Mouse (Mus musculus): Measurements from ENCODE around the gene Khdc4. TPM values are rescaled to one million over a fixed set of nuclear protein-coding genes. Genes with fewer than 3 reads are reported as not detected.

The Khdc4 gene
- total and polyA plus RNA-seq, 3 experiments: 35.2 to 56.6 (median 53.6) TPM

GRCm38 (mm10) chr3:88758045-88758500, 72.5 kb downstream of the Khdc4 start:
- Histone ChIP-seq H3K9me3 (replicated peaks; ENCODE audit: low read length) (no peaks in the 10 kb centered on the region), H3K4me1 (ENCODE audit: control insufficient read depth in 1 of 2, insufficient read depth in 2 of 2) (peaks cover 13 to 26% of the 10 kb centered on the region in 2 experiments), H3K4me2 (ENCODE audit: insufficient read depth, low read depth, poor library complexity, severe bottlenecking) (no peak overlapping the region), H3K79me2 (replicated peaks; ENCODE audit: control insufficient read depth, extremely low read depth, insufficient read depth, poor library complexity, severe bottlenecking) (no peaks in the 10 kb centered on the region), H3K36me3 (replicated peaks in 1 of 2; ENCODE audit: control insufficient read depth in 1 of 2, insufficient read depth in 1 of 2, low read length in 1 of 2) (peaks cover 7 to 49% of the 10 kb centered on the region in 2 experiments), H3K9ac (ENCODE audit: insufficient read depth, low read depth) (no peak overlapping the region), H3K4me3 (replicated peaks in 1 of 3; ENCODE audit: low read depth in 2 of 3, low read length in 2 of 3, poor library complexity in 1 of 3) (no peak overlapping the region), H3K27ac (ENCODE audit: insufficient read depth, low read depth) (no peak overlapping the region), H3K27me3 (replicated peaks) (no peaks in the 10 kb centered on the region)
- no peak for DNase-seq (ENCODE audit: extremely low read depth)
- TF ChIP-seq ETS1 (conservative IDR thresholded peaks at IDR 0.05; ENCODE audit: low read depth, low read length): no peak
- TF ChIP-seq UBTF (IDR thresholded peaks at IDR 0.05; ENCODE audit: low read depth, low read length): no peak
- no peak for TF ChIP-seq RAD21 (IDR thresholded peaks at IDR 0.05; ENCODE audit: low read depth, low read length)
- TF ChIP-seq ZMIZ1 (IDR thresholded peaks at IDR 0.05; ENCODE audit: low read depth, low read length): no peak
- TF ChIP-seq KAT2A (IDR thresholded peaks at IDR 0.05; ENCODE audit: insufficient replicate concordance, low read length): no peak
- no peak for TF ChIP-seq HCFC1 (IDR thresholded peaks at IDR 0.05; ENCODE audit: low read depth, low read length)
- no peak for TF ChIP-seq SMC3 (IDR thresholded peaks at IDR 0.05; ENCODE audit: low read depth, low read length)
- TF ChIP-seq NRF1 (IDR thresholded peaks at IDR 0.05; ENCODE audit: low read depth, low read length): no peak
- no peak for TF ChIP-seq CHD1 (IDR thresholded peaks at IDR 0.05; ENCODE audit: low read depth, low read length)
- no peak for TF ChIP-seq IRF4 (IDR thresholded peaks at IDR 0.05; ENCODE audit: low read depth, low read length)
- no peak for TF ChIP-seq MXI1 (IDR thresholded peaks at IDR 0.05; ENCODE audit: low read depth, low read length)
- TF ChIP-seq JUND (conservative IDR thresholded peaks at IDR 0.05; ENCODE audit: low read depth, low read length): no peak
- dilution Hi-C loops (cut with MboI; ENCODE audit: extremely low pct_ligation_motif_present, extremely low pct_unique_long_range_greater_than_20kb, low sequenced_read_pairs): no loop called here
- in situ Hi-C loops (cut with MboI; ENCODE audit: low pct_ligation_motif_present, low pct_unique_long_range_greater_than_20kb, low sequenced_read_pairs): loop anchor here (10.0 kb wide), 1 partner anchor 203 kb away; the partner anchor contains the start of genes Lamtor2 and Ubqln4

GRCm38 (mm10) chr3:88761619-88762018, 76.0 kb downstream of the Khdc4 start:
- H3K4me3 ChIP-seq (replicated peaks in 1 of 3; ENCODE audit: low read depth in 2 of 3, low read length in 2 of 3, poor library complexity in 1 of 3): no peak overlapping the region
- dilution Hi-C loops (cut with MboI; ENCODE audit: extremely low pct_ligation_motif_present, extremely low pct_unique_long_range_greater_than_20kb, low sequenced_read_pairs): no loop called here

GRCm38 (mm10) chr3:88762401-88762831, 76.8 kb downstream of the Khdc4 start:
- Histone ChIP-seq H3K9me3 (replicated peaks; ENCODE audit: low read length) (no peaks in the 10 kb centered on the region), H3K79me2 (replicated peaks; ENCODE audit: control insufficient read depth, extremely low read depth, insufficient read depth, poor library complexity, severe bottlenecking) (no peaks in the 10 kb centered on the region), H3K27me3 (replicated peaks) (no peaks in the 10 kb centered on the region), H3K9ac (ENCODE audit: insufficient read depth, low read depth) (no peak overlapping the region), H3K36me3 (replicated peaks in 1 of 2; ENCODE audit: control insufficient read depth in 1 of 2, insufficient read depth in 1 of 2, low read length in 1 of 2) (peaks cover 7 to 43% of the 10 kb centered on the region in 2 experiments), H3K4me3 (replicated peaks in 1 of 3; ENCODE audit: low read depth in 2 of 3, low read length in 2 of 3, poor library complexity in 1 of 3) (no peak overlapping the region), H3K27ac (ENCODE audit: insufficient read depth, low read depth) (no peak overlapping the region), H3K4me2 (ENCODE audit: insufficient read depth, low read depth, poor library complexity, severe bottlenecking) (no peak overlapping the region), H3K4me1 (ENCODE audit: control insufficient read depth in 1 of 2, insufficient read depth in 2 of 2) (peaks cover 9 to 15% of the 10 kb centered on the region in 2 experiments)
- dilution Hi-C loops (cut with MboI; ENCODE audit: extremely low pct_ligation_motif_present, extremely low pct_unique_long_range_greater_than_20kb, low sequenced_read_pairs) (no loop called here), in situ Hi-C loops (cut with MboI; ENCODE audit: low pct_ligation_motif_present, low pct_unique_long_range_greater_than_20kb, low sequenced_read_pairs) (loop anchor here (10.0 kb wide), 1 partner anchor 172 kb away; no protein-coding TSS in a partner anchor)
- no peak for DNase-seq (ENCODE audit: extremely low read depth)
- TF ChIP-seq ELF1 (IDR thresholded peaks at IDR 0.05; ENCODE audit: low read depth, low read length): no peak
- TF ChIP-seq IRF4 (IDR thresholded peaks at IDR 0.05; ENCODE audit: low read depth, low read length): peak; percentile 79
- TF ChIP-seq POLR2AphosphoS2 (IDR thresholded peaks at IDR 0.05; ENCODE audit: low read depth, low read length): no peak
- TF ChIP-seq POLR2A (IDR thresholded peaks at IDR 0.05; ENCODE audit: low read depth, low read length): no peak
- no peak for TF ChIP-seq EP300 (IDR thresholded peaks at IDR 0.05; ENCODE audit: low read length)
- TF ChIP-seq MYC (IDR thresholded peaks at IDR 0.05; ENCODE audit: low read depth, low read length): no peak
- no peak for TF ChIP-seq USF1 (IDR thresholded peaks at IDR 0.05; ENCODE audit: low read depth, low read length)
- TF ChIP-seq NELFE (IDR thresholded peaks at IDR 0.05; ENCODE audit: low read depth, low read length): no peak
- peak; percentile 40; the same call in 1 of the 2 replicates for TF ChIP-seq TCF12 (IDR thresholded peaks at IDR 0.05; ENCODE audit: low read depth, low read length)
- no peak for TF ChIP-seq JUND (conservative IDR thresholded peaks at IDR 0.05; ENCODE audit: low read depth, low read length)
- TF ChIP-seq JUN (IDR thresholded peaks at IDR 0.05; ENCODE audit: insufficient read depth, low read depth, low read length): no peak
- TF ChIP-seq ZKSCAN1 (IDR thresholded peaks at IDR 0.05; ENCODE audit: borderline replicate concordance, low read depth, low read length): no peak
- no peak for TF ChIP-seq GABPA (IDR thresholded peaks at IDR 0.05; ENCODE audit: insufficient replicate concordance, low read depth, low read length)
- TF ChIP-seq CHD1 (IDR thresholded peaks at IDR 0.05; ENCODE audit: low read depth, low read length): no peak
- TF ChIP-seq ZC3H11A (IDR thresholded peaks at IDR 0.05; ENCODE audit: low read depth, low read length): no peak
- TF ChIP-seq ZNF384 (IDR thresholded peaks at IDR 0.05; ENCODE audit: low read depth, low read length): no peak

More at GRCm38 (mm10) chr3:88761619-88762018, 76.0 kb downstream of the Khdc4 start:
- in situ Hi-C loops (cut with MboI; ENCODE audit: low pct_ligation_motif_present, low pct_unique_long_range_greater_than_20kb, low sequenced_read_pairs): loop anchor here (10.0 kb wide), 1 partner anchor 173 kb away; no protein-coding TSS in a partner anchor
- TF ChIP-seq ELF1 (IDR thresholded peaks at IDR 0.05; ENCODE audit: low read depth, low read length) (no peak), CHD1 (IDR thresholded peaks at IDR 0.05; ENCODE audit: low read depth, low read length) (no peak)
- Histone ChIP-seq H3K27me3 (replicated peaks) (no peaks in the 10 kb centered on the region), H3K9me3 (replicated peaks; ENCODE audit: low read length) (no peaks in the 10 kb centered on the region), H3K27ac (ENCODE audit: insufficient read depth, low read depth) (no peak overlapping the region), H3K36me3 (replicated peaks in 1 of 2; ENCODE audit: control insufficient read depth in 1 of 2, insufficient read depth in 1 of 2, low read length in 1 of 2) (peaks cover 7 to 46% of the 10 kb centered on the region in 2 experiments), H3K9ac (ENCODE audit: insufficient read depth, low read depth) (no peak overlapping the region), H3K79me2 (replicated peaks; ENCODE audit: control insufficient read depth, extremely low read depth, insufficient read depth, poor library complexity, severe bottlenecking) (no peaks in the 10 kb centered on the region), H3K4me1 (ENCODE audit: control insufficient read depth in 1 of 2, insufficient read depth in 2 of 2) (peaks cover 9 to 15% of the 10 kb centered on the region in 2 experiments), H3K4me2 (ENCODE audit: insufficient read depth, low read depth, poor library complexity, severe bottlenecking) (no peak overlapping the region)
- no peak for DNase-seq (ENCODE audit: extremely low read depth)

Data from CH12.LX (cell line).